Mouse (Mus musculus) fibroblast of lung, adult 2 months (primary cell): ENCODE results near the gene Hoxb8.

Experiments used
- DNase-seq: peaks from one replicate; pipeline ENCODE4 v3.0.0-alpha.2; 2011; ENCODE audit warnings: low read depth

Gene Hoxb8

GRCm38 (mm10) chr11:96300354-96301063 is 18.8 kb downstream of the Hoxb8 start:
- no peak for DNase-seq

- DNase-seq = no peak
Observed at GRCm38 (mm10) chr11:96301064-96301431, 19.3 kb downstream of the Hoxb8 start.

GRCm38 (mm10) chr11:96301837-96302236 is 20.1 kb downstream of the Hoxb8 start:
- DNase-seq = no peak

GRCm38 (mm10) chr11:96302381-96303150 is 20.9 kb downstream of the Hoxb8 start:
- no peak for DNase-seq

- DNase-seq = no peak
Observed at GRCm38 (mm10) chr11:96303151-96304099, 21.7 kb downstream of the Hoxb8 start, which contains the start of gene Hoxb5. Gene Hoxb5 (plus strand): TSS chr11:96303336.

GRCm38 (mm10) chr11:96304381-96305195 is 22.9 kb downstream of the Hoxb8 start:
- DNase-seq = no peak

- no peak for DNase-seq
Observed at GRCm38 (mm10) chr11:96305505-96306182, 23.9 kb downstream of the Hoxb8 start.

GRCm38 (mm10) chr11:96306183-96306907 is 24.6 kb downstream of the Hoxb8 start:
- DNase-seq = no peak

GRCm38 (mm10) chr11:96306908-96307269 is 25.2 kb downstream of the Hoxb8 start:
- DNase-seq = no peak

- DNase-seq = no peak
Observed at GRCm38 (mm10) chr11:96308763-96309162, 27.1 kb downstream of the Hoxb8 start.

GRCm38 (mm10) chr11:96309288-96309687 is 27.6 kb downstream of the Hoxb8 start:
- DNase-seq = no peak

- no peak for DNase-seq
Observed at GRCm38 (mm10) chr11:96310183-96310938, 28.7 kb downstream of the Hoxb8 start.

GRCm38 (mm10) chr11:96311097-96311496 is 29.4 kb downstream of the Hoxb8 start:
- no peak for DNase-seq

GRCm38 (mm10) chr11:96311520-96312417 is 30.1 kb downstream of the Hoxb8 start:
- no peak for DNase-seq

- DNase-seq = no peak
Observed at GRCm38 (mm10) chr11:96313134-96313533, 31.4 kb downstream of the Hoxb8 start.

- DNase-seq = no peak
Observed at GRCm38 (mm10) chr11:96313806-96314428, 32.2 kb downstream of the Hoxb8 start.

- DNase-seq = no peak
Observed at GRCm38 (mm10) chr11:96314671-96315343, 33.1 kb downstream of the Hoxb8 start.
